Mouse (Mus musculus): Measurements from ENCODE around the gene Smpdl3b.
"Not testable (repeated sequence)": the region's sequence is repeated elsewhere in the genome, so short reads cannot be mapped to it uniquely, and the experiment has no call there.

Gene Smpdl3b

GRCm38 (mm10) chr4:132756974-132757373 lies at the start of gene Smpdl3b:
Gene Smpdl3b, minus strand, starts transcription at chr4:132757252.
- no peak for DNase-seq (ENCODE audit: extremely low read depth, low read depth)

GRCm38 (mm10) chr4:132806620-132807191 lies 49.7 kb upstream of the Smpdl3b start:
- no peak for DNase-seq (ENCODE audit: extremely low read depth, low read depth)

- peak; percentile 97 for DNase-seq (ENCODE audit: extremely low read depth, low read depth)
Measured at GRCm38 (mm10) chr4:132805599-132806197, 48.6 kb upstream of the Smpdl3b start.

GRCm38 (mm10) chr4:132805146-132805545 lies 48.1 kb upstream of the Smpdl3b start:
- DNase-seq (ENCODE audit: extremely low read depth, low read depth) = no peak

GRCm38 (mm10) chr4:132804331-132804730 lies 47.3 kb upstream of the Smpdl3b start:
- DNase-seq (ENCODE audit: extremely low read depth, low read depth) = peak; percentile 85

- no peak for DNase-seq (ENCODE audit: extremely low read depth, low read depth)
Measured at GRCm38 (mm10) chr4:132803876-132804275, 46.8 kb upstream of the Smpdl3b start.

- DNase-seq (ENCODE audit: extremely low read depth, low read depth) = no peak
Measured at GRCm38 (mm10) chr4:132803212-132803611, 46.2 kb upstream of the Smpdl3b start.

- no peak for DNase-seq (ENCODE audit: extremely low read depth, low read depth)
Measured at GRCm38 (mm10) chr4:132802171-132802637, 45.2 kb upstream of the Smpdl3b start.

- no peak for DNase-seq (ENCODE audit: extremely low read depth, low read depth)
Measured at GRCm38 (mm10) chr4:132801176-132802077, 44.4 kb upstream of the Smpdl3b start.

- DNase-seq (ENCODE audit: extremely low read depth, low read depth) = no peak
Measured at GRCm38 (mm10) chr4:132799845-132800244, 42.8 kb upstream of the Smpdl3b start.

GRCm38 (mm10) chr4:132798666-132799065 lies 41.6 kb upstream of the Smpdl3b start:
- not testable (repeated sequence) for DNase-seq (ENCODE audit: extremely low read depth, low read depth)

- no peak for DNase-seq (ENCODE audit: extremely low read depth, low read depth)
Measured at GRCm38 (mm10) chr4:132798028-132798427, 41.0 kb upstream of the Smpdl3b start.

- no peak for DNase-seq (ENCODE audit: extremely low read depth, low read depth)
Measured at GRCm38 (mm10) chr4:132797461-132797860, 40.4 kb upstream of the Smpdl3b start.

GRCm38 (mm10) chr4:132796196-132796886 lies 39.3 kb upstream of the Smpdl3b start, which contains the start of gene Themis2:
Gene Themis2, minus strand, starts transcription at chr4:132796387.
- no peak for DNase-seq (ENCODE audit: extremely low read depth, low read depth)

- DNase-seq (ENCODE audit: extremely low read depth, low read depth) = no peak
Measured at GRCm38 (mm10) chr4:132795171-132795570, 38.1 kb upstream of the Smpdl3b start.

- no peak for DNase-seq (ENCODE audit: extremely low read depth, low read depth)
Measured at GRCm38 (mm10) chr4:132794760-132795159, 37.7 kb upstream of the Smpdl3b start.

- DNase-seq (ENCODE audit: extremely low read depth, low read depth) = no peak
Measured at GRCm38 (mm10) chr4:132794028-132794427, 37.0 kb upstream of the Smpdl3b start.

GRCm38 (mm10) chr4:132793322-132794004 lies 36.4 kb upstream of the Smpdl3b start:
- DNase-seq (ENCODE audit: extremely low read depth, low read depth) = not testable (repeated sequence)

GRCm38 (mm10) chr4:132789731-132790130 lies 32.7 kb upstream of the Smpdl3b start:
- no peak for DNase-seq (ENCODE audit: extremely low read depth, low read depth)

- no peak for DNase-seq (ENCODE audit: extremely low read depth, low read depth)
Measured at GRCm38 (mm10) chr4:132785228-132785627, 28.2 kb upstream of the Smpdl3b start.

- DNase-seq (ENCODE audit: extremely low read depth, low read depth) = no peak
Measured at GRCm38 (mm10) chr4:132783732-132784131, 26.7 kb upstream of the Smpdl3b start.
